Mouse (Mus musculus) ES-E14 (cell line): ENCODE data around the gene Dmrtc2. TPM values are rescaled to one million over a fixed set of nuclear protein-coding genes. Genes with fewer than 3 reads are reported as not detected.
"Not testable (repeated sequence)": the region's sequence is repeated elsewhere in the genome, so short reads cannot be mapped to it uniquely, and the experiment has no call there.

Experiments used
- DNase-seq: peaks from one replicate; pipeline ENCODE4 v3.0.0-alpha.2; 2013; ENCODE audit warnings: low read depth, low spot score
- H3K27ac ChIP-seq: 2 replicates; pipeline ENCODE4 v1.5.1; 2012; ENCODE audit warnings: low read depth, mild to moderate bottlenecking, low read length, moderate library complexity, mixed read lengths; ENCODE audit not compliant: poor library complexity, insufficient read depth, severe bottlenecking
- H3K36me3 ChIP-seq: 2 replicates; pipeline ENCODE4 v1.6.1; 2012; ENCODE audit warnings: mild to moderate bottlenecking, low read length, moderate library complexity, mixed read lengths; ENCODE audit not compliant: control insufficient read depth, poor library complexity, insufficient read depth, severe bottlenecking
- H3K4me1 ChIP-seq, 2 experiments: fragments of 150-350 bp in 1 of 2; sonication (generic) in 1 of 2; 2 replicates each; pipeline ENCODE4 v1.6.1; 2012; ENCODE audit warnings: low read length in 2 of 2, mild to moderate bottlenecking in 1 of 2, mixed read lengths in 1 of 2; ENCODE audit not compliant: control insufficient read depth in 2 of 2, insufficient read depth in 2 of 2, poor library complexity in 1 of 2
- H3K4me3 ChIP-seq, 2 experiments: fragments of 150-350 bp in 1 of 2; sonication (generic) in 1 of 2; 2 replicates each; pipeline ENCODE4 v1.5.1; 2012; ENCODE audit warnings: low read length in 2 of 2, low read depth in 1 of 2, mild to moderate bottlenecking in 1 of 2, mixed read lengths in 1 of 2; ENCODE audit not compliant: insufficient read depth in 1 of 2, poor library complexity in 1 of 2, severe bottlenecking in 1 of 2
- H3K9ac ChIP-seq: 2 replicates; pipeline ENCODE4 v1.6.1; 2012; ENCODE audit warnings: low read depth, mild to moderate bottlenecking, low read length, mixed read lengths; ENCODE audit not compliant: poor library complexity, insufficient read depth, severe bottlenecking
- H3K9me3 ChIP-seq: fragments of 150-350 bp; sonication (generic); 2 replicates; pipeline ENCODE4 v1.6.1; 2012; ENCODE audit warnings: low read depth, mild to moderate bottlenecking, low read length; ENCODE audit not compliant: control insufficient read depth, insufficient read depth
- CHD2 ChIP-seq: IDR thresholded peaks from 2 replicates; pipeline ENCODE4 v1.6.1; 2014; ENCODE audit warnings: mild to moderate bottlenecking, low read depth, low read length, inconsistent platforms
- HCFC1 ChIP-seq: IDR thresholded peaks from 2 replicates; pipeline ENCODE4 v1.6.1; 2012; ENCODE audit warnings: low read length, inconsistent platforms, borderline replicate concordance; ENCODE audit not compliant: insufficient read depth
- MAFK ChIP-seq: IDR thresholded peaks from 2 replicates; pipeline ENCODE4 v1.6.1; 2014; ENCODE audit warnings: mild to moderate bottlenecking, low read depth, low read length, inconsistent platforms; ENCODE audit not compliant: insufficient read depth
- ZC3H11A ChIP-seq: IDR thresholded peaks from 2 replicates; pipeline ENCODE4 v1.6.1; 2012; ENCODE audit warnings: low read depth, mild to moderate bottlenecking, inconsistent platforms, low read length, borderline replicate concordance
- ZNF384 ChIP-seq: IDR thresholded peaks from 2 replicates; pipeline ENCODE4 v1.6.1; 2012; ENCODE audit warnings: low read depth, low read length, inconsistent platforms
- in situ Hi-C, 2 experiments: fragments of 600-800 bp; cut with MboI; formaldehyde crosslinking; loops; one replicate each; pipeline ENCODE4 v1.15.1; 2025; ENCODE audit warnings: low sequenced_read_pairs in 2 of 2, inconsistent platforms in 1 of 2; ENCODE audit not compliant: unreplicated experiment in 2 of 2
- total RNA-seq: library from RNA; depleted of rRNA; stranded (reverse); fragments of 300-350 nt; gene quantifications from 2 replicates; pipeline ENCODE4 v1.2.3, GENCODE M21; 2012; rRNA removed

The Dmrtc2 gene
- total RNA-seq, result 0.53 and 0.54 TPM in 2 replicates

- in situ Hi-C loops, result no loop called here
- Histone ChIP-seq H3K9ac (no peak within 1 kb of the TSS), H3K27ac (no peak within 1 kb of the TSS), H3K9me3 (no peaks in the 10 kb centered on the region), H3K36me3 (no peaks in the 10 kb centered on the region), H3K4me3 (peak within 1 kb of the TSS; percentile 18 to 24; a peak in 2 of 4 replicates), H3K4me1 (peaks cover 0 to 4% of the 10 kb centered on the region in 2 experiments; a peak in 1 of 4 replicates)
- DNase-seq, result no peak
- TF ChIP-seq MAFK, result no peak
- peak; percentile 70; the same call in 1 of the 2 replicates for TF ChIP-seq CHD2
Measured at GRCm38 (mm10) chr7:24869532-24870165, at the start of gene Dmrtc2, which contains the start of gene Lypd4. Gene Dmrtc2 (plus strand): TSS chr7:24870057. Gene Lypd4 (minus strand): TSS chr7:24869941.

DNA sequence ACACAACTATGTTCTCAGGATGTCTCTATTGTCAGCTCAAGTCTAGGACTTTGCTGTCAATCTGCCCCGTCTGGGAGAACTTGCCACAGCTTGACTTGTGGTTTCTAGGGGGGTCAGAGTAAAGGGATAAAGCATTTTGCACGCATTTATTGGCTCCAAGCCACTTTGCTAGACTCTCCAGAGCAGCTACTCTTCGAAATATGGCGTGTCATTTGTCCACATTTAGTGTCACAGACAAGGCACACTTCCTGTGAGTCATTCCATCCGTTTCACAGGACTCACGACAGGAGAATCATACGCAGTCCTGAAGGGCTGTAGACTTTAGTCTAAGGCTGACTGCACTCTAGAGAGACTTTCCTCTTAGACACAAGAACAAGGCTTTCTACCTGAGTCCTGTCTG, 45.4 kb upstream of the Dmrtc2 start:
- H3K9me3 ChIP-seq, result no peaks in the 10 kb centered on the region
- in situ Hi-C loops, result no loop called here
- no peak overlapping the region for H3K27ac ChIP-seq
- H3K4me3 ChIP-seq, result no peak overlapping the region
- H3K4me1 ChIP-seq, result no peaks in the 10 kb centered on the region
- DNase-seq, result no peak
- TF ChIP-seq ZNF384 (no peak), ZC3H11A (no peak), MAFK (no peak), CHD2 (no peak), HCFC1 (no peak)
- H3K36me3 ChIP-seq, result no peaks in the 10 kb centered on the region
- H3K9ac ChIP-seq, result no peak overlapping the region

GRCm38 (mm10) chr7:24827181-24827580, 42.7 kb upstream of the Dmrtc2 start:
- H3K9ac ChIP-seq, result no peak overlapping the region
- H3K9me3 ChIP-seq, result no peaks in the 10 kb centered on the region
- no peaks in the 10 kb centered on the region for H3K36me3 ChIP-seq
- no peak overlapping the region for H3K27ac ChIP-seq
- in situ Hi-C loops, result no loop called here
- no peak for DNase-seq
- H3K4me3 ChIP-seq, result no peak overlapping the region
- no peak for TF ChIP-seq ZNF384
- no peak for TF ChIP-seq CHD2
- TF ChIP-seq ZC3H11A, result no peak
- TF ChIP-seq MAFK, result no peak
- TF ChIP-seq HCFC1, result no peak
- no peaks in the 10 kb centered on the region for H3K4me1 ChIP-seq

DNA sequence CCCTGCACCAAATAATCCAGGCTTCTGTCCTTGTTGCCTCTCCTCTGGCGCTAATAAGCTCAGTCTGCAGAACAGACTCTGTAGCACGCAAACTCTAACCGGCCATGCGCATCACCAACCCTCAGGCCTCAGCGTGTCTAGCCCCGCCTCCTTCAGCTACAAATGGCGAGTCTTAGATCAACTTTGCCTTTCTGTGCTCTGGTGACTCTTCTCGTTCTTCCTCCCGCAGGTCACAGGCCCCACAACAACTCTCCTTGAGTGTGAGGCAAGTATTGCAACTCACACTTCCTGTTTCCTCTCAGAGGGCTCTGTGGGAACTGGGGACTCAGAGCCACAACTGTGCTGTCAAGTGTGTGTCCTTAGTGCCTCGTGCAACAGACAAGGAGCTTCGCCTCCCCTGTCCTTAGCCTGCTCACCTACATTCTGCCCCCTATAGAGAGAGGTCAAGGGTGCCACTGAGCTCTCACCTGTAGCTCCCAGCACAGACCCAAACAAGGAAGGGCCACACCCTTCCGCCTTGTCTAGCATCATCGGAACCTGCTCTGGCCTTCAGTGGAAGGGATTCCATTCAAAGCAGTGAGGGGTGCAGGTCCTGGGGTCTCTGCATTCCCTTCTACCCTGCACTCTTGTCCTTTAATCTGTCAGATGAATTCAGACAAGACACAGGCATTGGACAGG, 31.0 kb upstream of the Dmrtc2 start:
- H3K9me3 ChIP-seq, DNase-seq, H3K27ac ChIP-seq, in situ Hi-C loops, H3K9ac ChIP-seq, H3K4me3 ChIP-seq, H3K36me3 ChIP-seq: not testable (repeated sequence)
- peaks cover 0 to 13% of the 10 kb centered on the region in 2 experiments; a peak in 2 of 4 replicates for H3K4me1 ChIP-seq

GRCm38 (mm10) chr7:24839410-24839808, 30.4 kb upstream of the Dmrtc2 start:
- TF ChIP-seq CHD2 (no peak), ZC3H11A (no peak), ZNF384 (no peak), HCFC1 (no peak), MAFK (no peak)
- Histone ChIP-seq H3K9ac (no peak overlapping the region), H3K4me3 (no peak overlapping the region), H3K36me3 (no peaks in the 10 kb centered on the region), H3K27ac (no peak overlapping the region), H3K9me3 (no peaks in the 10 kb centered on the region), H3K4me1 (peaks cover 0 to 13% of the 10 kb centered on the region in 2 experiments; a peak in 2 of 4 replicates)
- in situ Hi-C loops, result no loop called here
- no peak for DNase-seq
